Mouse (Mus musculus): ENCODE data around the gene Vmn2r103. TPM values are rescaled to one million over a fixed set of nuclear protein-coding genes. Genes with fewer than 3 reads are reported as not detected.

Gene Vmn2r103
- total RNA-seq (2014; rRNA removed): not detected in 2 replicates
- polyA plus RNA-seq (2012; rRNA removed): not detected in 2 replicates

GRCm38 (mm10) chr17:19773063-19773462 is at the start of gene Vmn2r103:
Vmn2r103 (plus strand) TSS chr17:19773363.
- Histone ChIP-seq H3K4me3 (ENCODE audit: insufficient read depth, low read depth, low read length) (no peak within 1 kb of the TSS), H3K79me2 (ENCODE audit: control insufficient read depth, insufficient read depth, low read length) (no peaks in the 10 kb centered on the region), H3K27ac (replicated peaks; ENCODE audit: insufficient read depth, low read depth, low read length) (no peak within 1 kb of the TSS), H3K4me1 (ENCODE audit: control insufficient read depth, insufficient read depth, low read length) (no peaks in the 10 kb centered on the region), H3K27me3 (ENCODE audit: control insufficient read depth, insufficient read depth, low read length) (no peaks in the 10 kb centered on the region), H3K9ac (ENCODE audit: low read depth, low read length) (no peak within 1 kb of the TSS), H3K36me3 (ENCODE audit: control insufficient read depth, insufficient read depth, low read length) (no peaks in the 10 kb centered on the region)
- TF ChIP-seq CTCF (IDR thresholded peaks at IDR 0.05; ENCODE audit: low read depth, low read length): no peak
- no peak for TF ChIP-seq POLR2A (IDR thresholded peaks at IDR 0.05; ENCODE audit: extremely low read depth, insufficient read depth, low read length)
- WGBS: 43% methylated on average over 4 of the region's 4 CpGs
- no peak for DNase-seq (ENCODE audit: extremely low read depth, low read depth, low spot score)

GRCm38 (mm10) chr17:19778994-19779393 is 5.8 kb downstream of the Vmn2r103 start:
- no peak for DNase-seq (ENCODE audit: extremely low read depth, low read depth, low spot score)
- WGBS: 73% methylated on average over 4 of the region's 4 CpGs

GRCm38 (mm10) chr17:19789248-19789647 is 16.1 kb downstream of the Vmn2r103 start:
- Histone ChIP-seq H3K4me1 (ENCODE audit: control insufficient read depth, insufficient read depth, low read length) (no peaks in the 10 kb centered on the region), H3K36me3 (ENCODE audit: control insufficient read depth, insufficient read depth, low read length) (no peaks in the 10 kb centered on the region), H3K27me3 (ENCODE audit: control insufficient read depth, insufficient read depth, low read length) (no peaks in the 10 kb centered on the region), H3K27ac (replicated peaks; ENCODE audit: insufficient read depth, low read depth, low read length) (no peak overlapping the region), H3K4me3 (ENCODE audit: insufficient read depth, low read depth, low read length) (no peak overlapping the region), H3K9ac (ENCODE audit: low read depth, low read length) (no peak overlapping the region), H3K79me2 (ENCODE audit: control insufficient read depth, insufficient read depth, low read length) (no peaks in the 10 kb centered on the region)
- WGBS: 63% methylated on average over 1 of the region's 1 CpGs
- TF ChIP-seq POLR2A (IDR thresholded peaks at IDR 0.05; ENCODE audit: extremely low read depth, insufficient read depth, low read length) (no peak), CTCF (IDR thresholded peaks at IDR 0.05; ENCODE audit: low read depth, low read length) (no peak)
- no peak for DNase-seq (ENCODE audit: extremely low read depth, low read depth, low spot score)

More at GRCm38 (mm10) chr17:19778994-19779393, 5.8 kb downstream of the Vmn2r103 start:
- H3K36me3 ChIP-seq (ENCODE audit: control insufficient read depth, insufficient read depth, low read length): no peaks in the 10 kb centered on the region
- H3K79me2 ChIP-seq (ENCODE audit: control insufficient read depth, insufficient read depth, low read length): no peaks in the 10 kb centered on the region
- no peak overlapping the region for H3K4me3 ChIP-seq (ENCODE audit: insufficient read depth, low read depth, low read length)
- no peaks in the 10 kb centered on the region for H3K4me1 ChIP-seq (ENCODE audit: control insufficient read depth, insufficient read depth, low read length)
- TF ChIP-seq POLR2A (IDR thresholded peaks at IDR 0.05; ENCODE audit: extremely low read depth, insufficient read depth, low read length): no peak
- no peaks in the 10 kb centered on the region for H3K27me3 ChIP-seq (ENCODE audit: control insufficient read depth, insufficient read depth, low read length)
- no peak overlapping the region for H3K9ac ChIP-seq (ENCODE audit: low read depth, low read length)
- H3K27ac ChIP-seq (replicated peaks; ENCODE audit: insufficient read depth, low read depth, low read length): no peak overlapping the region

Other genes with a start within 250 kb of the Vmn2r103 start
- not detected in 2 replicates for gene Vmn2r101, start 196.1 kb upstream of the Vmn2r103 start, total RNA-seq (2014; rRNA removed)
- gene Vmn2r101, start 196.1 kb upstream of the Vmn2r103 start, polyA plus RNA-seq (2012; rRNA removed): not detected in 2 replicates
- gene Vmn2r102, start 113.0 kb upstream of the Vmn2r103 start, total RNA-seq (2014; rRNA removed): not detected in 2 replicates
- not detected in 2 replicates for gene Vmn2r102, start 113.0 kb upstream of the Vmn2r103 start, polyA plus RNA-seq (2012; rRNA removed)